8 mouse cellular contexts compared by ENCODE assay signal in genomic region chr14:53101362-53101761, GRCm38 (mm10).
DNase-seq lines count a peak whose midpoint lies in the region; ATAC-seq and TF ChIP-seq lines count a peak whose summit lies in the region.
"Not testable (repeated sequence)": the region's sequence is repeated elsewhere in the genome, so short reads cannot be mapped to it uniquely, and the experiment has no call there.

No protein-coding gene starts in this region.

- H3K9ac ChIP-seq in heart, adult 2 months (ENCODE audit: low read depth, low read length); intestine, embryonic 14.5 days (ENCODE audit: low read length); stomach, postnatal 0 days (ENCODE audit: low read length): not testable (repeated sequence)

- not testable (repeated sequence) for H3K27me3 ChIP-seq in heart, adult 2 months (ENCODE audit: control insufficient read depth, insufficient read depth, low read length); intestine, embryonic 14.5 days (replicated peaks; ENCODE audit: control insufficient read depth, insufficient read depth, low read length); stomach, postnatal 0 days (ENCODE audit: control insufficient read depth, insufficient read depth, low read length)

- intact Hi-C loops in heart, adult 2 months (cut with DNase I); left cerebral cortex, adult 2 months (cut with DNase I): not testable (repeated sequence)

- ATAC-seq in intestine, embryonic 14.5 days (replicated peaks; ENCODE audit: low FRiP score, low TSS enrichment, low read depth); stomach, postnatal 0 days (ENCODE audit: low FRiP score, low TSS enrichment): not testable (repeated sequence)
- ATAC-seq in megakaryocyte progenitor cell, adult 5-6 weeks (replicated peaks; ENCODE audit: poor library complexity), result peak; percentile 90

- H3K36me3 ChIP-seq in heart, adult 2 months (ENCODE audit: control insufficient read depth, insufficient read depth, low read length); intestine, embryonic 14.5 days (ENCODE audit: control insufficient read depth, insufficient read depth, low read length); stomach, postnatal 0 days (ENCODE audit: control insufficient read depth, insufficient read depth, low read length): not testable (repeated sequence)

- not testable (repeated sequence) for H3K79me2 ChIP-seq in heart, adult 2 months (replicated peaks; ENCODE audit: control insufficient read depth, insufficient read depth, low read length)

- TF ChIP-seq EP300 in heart, adult 2 months (IDR thresholded peaks at IDR 0.05; ENCODE audit: insufficient read depth, low read depth, low read length); stomach, postnatal 0 days (optimal IDR thresholded peaks at IDR 0.05): not testable (repeated sequence)

- H3K4me1 ChIP-seq in bone marrow, adult 2 months (ENCODE audit: control insufficient read depth, insufficient read depth, low read length); heart, adult 2 months (ENCODE audit: control insufficient read depth, insufficient read depth, low read length); intestine, embryonic 14.5 days (replicated peaks; ENCODE audit: control insufficient read depth, insufficient read depth, low read length); stomach, postnatal 0 days (replicated peaks; ENCODE audit: control insufficient read depth, insufficient read depth): not testable (repeated sequence)

- H3K4me2 ChIP-seq in intestine, embryonic 14.5 days (ENCODE audit: low read length); stomach, postnatal 0 days (replicated peaks; ENCODE audit: low read depth): not testable (repeated sequence)

- TF ChIP-seq POLR2A in bone marrow, adult 2 months (IDR thresholded peaks at IDR 0.05; ENCODE audit: borderline replicate concordance, control insufficient read depth, low read depth, low read length); heart, adult 2 months (IDR thresholded peaks at IDR 0.05; ENCODE audit: insufficient read depth, low read depth, low read length): not testable (repeated sequence)

- TF ChIP-seq CTCF in bone marrow, adult 2 months (IDR thresholded peaks at IDR 0.05; ENCODE audit: control insufficient read depth, insufficient read depth, low read length), result peak; percentile 22; the same call in 1 of the 2 replicates
- peak; percentile 32 for TF ChIP-seq CTCF in heart, adult 2 months (IDR thresholded peaks at IDR 0.05)
- peak; percentile 34 for TF ChIP-seq CTCF in left cerebral cortex, adult 2 months (IDR thresholded peaks at IDR 0.05)
- TF ChIP-seq CTCF in stomach, postnatal 0 days (IDR thresholded peaks at IDR 0.05; ENCODE audit: low read depth), result peak; percentile 54

- 19% methylated on average over 5 of the region's 5 CpGs for WGBS in bone marrow, adult 2 months
- WGBS in heart, adult 2 months, result 24% methylated on average over 5 of the region's 5 CpGs
- 20% methylated on average over 5 of the region's 5 CpGs for WGBS in intestine, embryonic 14.5 days
- WGBS in stomach, postnatal 0 days, result 26% methylated on average over 5 of the region's 5 CpGs

- DNase-seq in CD4-positive helper T cell, adult 2 months (ENCODE audit: low read depth, low spot score), result peak; percentile 41
- DNase-seq in embryo, embryonic 11 days, result peak; percentile 14
- DNase-seq in heart, adult 2 months; left cerebral cortex, adult 2 months (ENCODE audit: extremely low spot score in 1 of 2, low spot score in 2 of 2); stomach, postnatal 0 days (ENCODE audit: low spot score): not testable (repeated sequence)
- DNase-seq in intestine, embryonic 14.5 days (ENCODE audit: low spot score), result peak; percentile 52

- not testable (repeated sequence) for H3K9me3 ChIP-seq in intestine, embryonic 14.5 days (ENCODE audit: control insufficient read depth, low read length); stomach, postnatal 0 days (ENCODE audit: control insufficient read depth, low read length)

- H3K27ac ChIP-seq in bone marrow, adult 2 months (ENCODE audit: control insufficient read depth, insufficient read depth, low read depth, low read length, poor library complexity); heart, adult 2 months; intestine, embryonic 14.5 days (ENCODE audit: low read depth); left cerebral cortex, adult 2 months; stomach, postnatal 0 days (replicated peaks): not testable (repeated sequence)

- H3K4me3 ChIP-seq in bone marrow, adult 2 months (replicated peaks; ENCODE audit: control insufficient read depth, low read depth, low read length); heart, adult 2 months; intestine, embryonic 14.5 days (ENCODE audit: low read depth, low read length); left cerebral cortex, adult 2 months; stomach, postnatal 0 days (ENCODE audit: low read depth, low read length): not testable (repeated sequence)
